17 mouse cellular contexts compared by ENCODE assay signal in genomic region chr7:75271921-75272381, GRCm38 (mm10). TPM values are rescaled to one million over a fixed set of nuclear protein-coding genes. Genes with fewer than 3 reads are reported as not detected.
A peak's percentile ranks its signal among the peaks of the same experiment; 100 is the strongest.
DNase-seq lines count a peak whose midpoint lies in the region; ATAC-seq and TF ChIP-seq lines count a peak whose summit lies in the region.
"Had no signal": no experiment of that assay in that cellular context is flagged by ENCODE, and none has a peak within 500 bp of the region (broad histone marks: within the 10 kb centered on the region; RNA-seq: fewer than 3 reads in every experiment).

No protein-coding gene starts in this region.

- H3K4me3 ChIP-seq in midbrain, embryonic 11.5 days (ENCODE audit: low read depth, low read length): no peak overlapping the region
- no peak overlapping the region for H3K4me3 ChIP-seq in midbrain, embryonic 15.5 days
- no peak overlapping the region for H3K4me3 ChIP-seq in forebrain, postnatal 0 days (ENCODE audit: low read depth, low read length)
- H3K4me3 ChIP-seq in myocyte: no peak overlapping the region
- no peak overlapping the region for H3K4me3 ChIP-seq in liver, embryonic 11.5 days (ENCODE audit: low read depth, low read length)
- H3K4me3 ChIP-seq: gastrocnemius, adult 2 months; hindbrain, embryonic 15.5 days; liver, embryonic 12.5 days; lung, embryonic 15.5 days; neural tube, embryonic 12.5 days had no signal

- no peaks in the 10 kb centered on the region for H3K4me1 ChIP-seq in midbrain, embryonic 11.5 days (ENCODE audit: control insufficient read depth, insufficient read depth, low read length)
- no peaks in the 10 kb centered on the region; the same call in 1 of the 2 replicates for H3K4me1 ChIP-seq in midbrain, embryonic 15.5 days
- H3K4me1 ChIP-seq in forebrain, postnatal 0 days (ENCODE audit: insufficient read depth): no peaks in the 10 kb centered on the region
- H3K4me1 ChIP-seq in liver, embryonic 11.5 days (replicated peaks; ENCODE audit: control insufficient read depth, insufficient read depth, low read length): no peaks in the 10 kb centered on the region
- H3K4me1 ChIP-seq: hindbrain, embryonic 15.5 days; liver, embryonic 12.5 days; lung, embryonic 15.5 days; neural tube, embryonic 12.5 days had no signal

- H3K27ac ChIP-seq in midbrain, embryonic 11.5 days (ENCODE audit: low read depth, low read length): no peak overlapping the region
- H3K27ac ChIP-seq in midbrain, embryonic 15.5 days: no peak overlapping the region
- no peak overlapping the region for H3K27ac ChIP-seq in forebrain, postnatal 0 days (ENCODE audit: low read depth, low read length)
- H3K27ac ChIP-seq in liver, embryonic 11.5 days (ENCODE audit: low read depth, low read length): no peak overlapping the region
- H3K27ac ChIP-seq: gastrocnemius, adult 2 months; hindbrain, embryonic 15.5 days; liver, embryonic 12.5 days; lung, embryonic 15.5 days; neural tube, embryonic 12.5 days had no signal

- H3K79me2 ChIP-seq in myocyte (ENCODE audit: control insufficient read depth, insufficient read depth): no peaks in the 10 kb centered on the region

- no peak overlapping the region for H3K9ac ChIP-seq in midbrain, embryonic 11.5 days (ENCODE audit: low read length)
- no peak overlapping the region for H3K9ac ChIP-seq in midbrain, embryonic 15.5 days
- H3K9ac ChIP-seq in forebrain, postnatal 0 days: no peak overlapping the region
- no peak overlapping the region for H3K9ac ChIP-seq in liver, embryonic 11.5 days (ENCODE audit: low read depth, low read length)
- H3K9ac ChIP-seq: hindbrain, embryonic 15.5 days; liver, embryonic 12.5 days; lung, embryonic 15.5 days; neural tube, embryonic 12.5 days had no signal

- peak; percentile 76 to 79 for DNase-seq in frontal cortex, adult 2 months (ENCODE audit: extremely low spot score in 1 of 2, low spot score in 1 of 2)
- no peak for DNase-seq in frontal cortex, postnatal 25 days (ENCODE audit: low spot score in 2 of 2)
- DNase-seq in midbrain, embryonic 11.5 days (ENCODE audit: low spot score, missing footprints): peak; percentile 64
- DNase-seq in forebrain, postnatal 0 days: peak; percentile 30
- DNase-seq in liver, embryonic 11.5 days (ENCODE audit: low spot score): no peak
- DNase-seq: embryo, embryonic 11 days; gastrocnemius, adult 2 months; heart, adult 18-20 months; kidney, adult 18-20 months; kidney, postnatal 25 days had no signal

- no peak overlapping the region for H3ac ChIP-seq in myocyte (ENCODE audit: control insufficient read depth, insufficient read length)

- TF ChIP-seq CTCF in forebrain, postnatal 0 days (IDR thresholded peaks at IDR 0.05; ENCODE audit: low read depth): no peak

- no peaks in the 10 kb centered on the region for H3K27me3 ChIP-seq in midbrain, embryonic 11.5 days (ENCODE audit: control insufficient read depth, insufficient read depth, low read length)
- no peaks in the 10 kb centered on the region for H3K27me3 ChIP-seq in midbrain, embryonic 15.5 days (replicated peaks)
- no peaks in the 10 kb centered on the region for H3K27me3 ChIP-seq in forebrain, postnatal 0 days (ENCODE audit: insufficient read depth, low read length)
- no peaks in the 10 kb centered on the region for H3K27me3 ChIP-seq in myocyte (ENCODE audit: control insufficient read depth, insufficient read depth, insufficient read length)
- H3K27me3 ChIP-seq in liver, embryonic 11.5 days (replicated peaks; ENCODE audit: control insufficient read depth, insufficient read depth, low read length): no peaks in the 10 kb centered on the region
- H3K27me3 ChIP-seq: hindbrain, embryonic 15.5 days; liver, embryonic 12.5 days; lung, embryonic 15.5 days; neural tube, embryonic 12.5 days had no signal

- ATAC-seq in midbrain, embryonic 11.5 days (ENCODE audit: low FRiP score): no peak
- no peak for ATAC-seq in midbrain, embryonic 15.5 days (replicated peaks)
- ATAC-seq in forebrain, postnatal 0 days: peak; percentile 55
- no peak for ATAC-seq in liver, embryonic 11.5 days (replicated peaks; ENCODE audit: low FRiP score)
- ATAC-seq: liver, embryonic 12.5 days had no signal

- WGBS in midbrain, embryonic 11.5 days: 77% methylated on average over 3 of the region's 3 CpGs
- WGBS in midbrain, embryonic 15.5 days: 54% methylated on average over 3 of the region's 3 CpGs
- 40% methylated on average over 3 of the region's 3 CpGs for WGBS in forebrain, postnatal 0 days
- WGBS in liver, embryonic 11.5 days: 58% methylated on average over 3 of the region's 3 CpGs

- H3K4me2 ChIP-seq in midbrain, embryonic 11.5 days: no peak overlapping the region
- no peak overlapping the region for H3K4me2 ChIP-seq in midbrain, embryonic 15.5 days
- H3K4me2 ChIP-seq in forebrain, postnatal 0 days (ENCODE audit: low read depth): no peak overlapping the region
- no peak overlapping the region for H3K4me2 ChIP-seq in myocyte (ENCODE audit: low read depth)
- no peak overlapping the region for H3K4me2 ChIP-seq in liver, embryonic 11.5 days
- H3K4me2 ChIP-seq: hindbrain, embryonic 15.5 days; liver, embryonic 12.5 days; lung, embryonic 15.5 days; neural tube, embryonic 12.5 days had no signal

- no peaks in the 10 kb centered on the region for H3K36me3 ChIP-seq in midbrain, embryonic 11.5 days (ENCODE audit: control insufficient read depth, insufficient read depth, low read length)
- H3K36me3 ChIP-seq in midbrain, embryonic 15.5 days (replicated peaks): no peaks in the 10 kb centered on the region
- no peaks in the 10 kb centered on the region for H3K36me3 ChIP-seq in forebrain, postnatal 0 days (ENCODE audit: insufficient read depth)
- no peaks in the 10 kb centered on the region for H3K36me3 ChIP-seq in myocyte (ENCODE audit: control insufficient read depth, insufficient read depth)
- H3K36me3 ChIP-seq in liver, embryonic 11.5 days (ENCODE audit: control insufficient read depth, insufficient read depth, low read length): no peaks in the 10 kb centered on the region
- H3K36me3 ChIP-seq: hindbrain, embryonic 15.5 days; liver, embryonic 12.5 days; lung, embryonic 15.5 days; neural tube, embryonic 12.5 days had no signal

- no peaks in the 10 kb centered on the region for H3K9me3 ChIP-seq in midbrain, embryonic 11.5 days (ENCODE audit: control insufficient read depth, low read length)
- no peaks in the 10 kb centered on the region for H3K9me3 ChIP-seq in midbrain, embryonic 15.5 days
- H3K9me3 ChIP-seq in forebrain, postnatal 0 days (ENCODE audit: low read length): no peaks in the 10 kb centered on the region
- no peaks in the 10 kb centered on the region for H3K9me3 ChIP-seq in liver, embryonic 11.5 days (ENCODE audit: control insufficient read depth, low read length)
- H3K9me3 ChIP-seq: hindbrain, embryonic 15.5 days; liver, embryonic 12.5 days; lung, embryonic 15.5 days; neural tube, embryonic 12.5 days had no signal

- no peak for TF ChIP-seq POLR2A in myocyte (IDR thresholded peaks at IDR 0.05; ENCODE audit: insufficient read length, low read depth)

TF ChIP-seq in myocyte, 11 proteins besides CTCF, POLR2A, EP300 and RAD21:
- TF ChIP-seq MAX (IDR thresholded peaks at IDR 0.05; ENCODE audit: low read depth) (no peak), USF1 (IDR thresholded peaks at IDR 0.05; ENCODE audit: low read depth) (peak; percentile 25)

RNA-seq across cellular contexts. Expression of gene Sv2b, which starts 37.1 kb away (rescaled TPM):
- 110 and 139 TPM in 2 replicates for polyA plus RNA-seq in frontal cortex, adult 2 months (2012; rRNA removed)
- 1.8 and 2.3 TPM in 2 replicates for polyA plus RNA-seq in midbrain, embryonic 11.5 days (2014; fragmentation: Nextera tagmentation; extraction: Ambion mirVana)
- 6.5 and 7.1 TPM in 2 replicates for polyA plus RNA-seq in midbrain, embryonic 15.5 days (2015; fragmentation: Nextera tagmentation; extraction: Ambion mirVana)
- 54.1 and 64.0 TPM in 2 replicates for total RNA-seq in forebrain, postnatal 0 days (2014; rRNA removed)
- polyA plus RNA-seq in forebrain, postnatal 0 days (2015; fragmentation: Nextera tagmentation; extraction: Ambion mirVana): 19.0 and 21.2 TPM in 2 replicates
- 0.29 TPM for polyA plus RNA-seq in myocyte (2012; fragmentation: generic; extraction: Trizol)
- polyA plus RNA-seq in liver, embryonic 11.5 days (2014; fragmentation: Nextera tagmentation; extraction: Ambion mirVana): 0.11 and 0.13 TPM in 2 replicates
- total RNA-seq: megakaryocyte, adult 5-6 weeks had no signal

Comparison
In these comparisons a context has a peak if more than half of its experiments do, and no peak if none do; other contexts are left out.
1. DNase-seq: peak in frontal cortex, adult 2 months (2 of 2), midbrain, embryonic 11.5 days (single experiment) and forebrain, postnatal 0 days (single experiment); none in frontal cortex, postnatal 25 days (0 of 2) and liver, embryonic 11.5 days (single experiment).